Mouse (Mus musculus) MEL (cell line): ENCODE data around the gene Smad6. TPM values are rescaled to one million over a fixed set of nuclear protein-coding genes. Genes with fewer than 3 reads are reported as not detected.

Source experiments
- DNase-seq: peaks from one replicate; pipeline ENCODE4 v3.0.0; 2011; ENCODE audit warnings: low read depth, low spot score
- H3K27ac ChIP-seq: 2 replicates; pipeline ENCODE4 v1.5.1; 2012; ENCODE audit warnings: low read depth, mild to moderate bottlenecking, control low read depth, low read length, moderate library complexity; ENCODE audit not compliant: control insufficient read depth
- H3K27me3 ChIP-seq, 2 experiments: fragments of 150-350 bp in 1 of 2; sonication (generic) in 1 of 2; 2 replicates each; pipeline ENCODE4 v1.6.1; 2012; ENCODE audit warnings: low read length in 2 of 2, mild to moderate bottlenecking in 2 of 2, improper control_type of control experiment in 1 of 2, moderate library complexity in 1 of 2; ENCODE audit not compliant: insufficient read depth in 2 of 2, control insufficient read depth in 1 of 2
- H3K36me3 ChIP-seq, 2 experiments: 2 replicates each; pipeline ENCODE4 v1.6.1; 2012 to 2014; ENCODE audit warnings: low read length in 2 of 2, improper control_type of control experiment in 1 of 2, inconsistent platforms in 1 of 2, mild to moderate bottlenecking in 1 of 2; ENCODE audit not compliant: insufficient read depth in 2 of 2, control insufficient read depth in 1 of 2
- H3K4me1 ChIP-seq, 2 experiments: fragments of 150-350 bp in 1 of 2; sonication (generic) in 1 of 2; 2 replicates each; pipeline ENCODE4 v1.6.1; 2012; ENCODE audit warnings: low read length in 2 of 2, improper control_type of control experiment in 1 of 2, mild to moderate bottlenecking in 1 of 2; ENCODE audit not compliant: insufficient read depth in 2 of 2, control insufficient read depth in 1 of 2
- H3K4me3 ChIP-seq, 2 experiments: fragments of 150-350 bp in 1 of 2; sonication (generic) in 1 of 2; 2 replicates each; pipeline ENCODE4 v1.5.1; 2012; ENCODE audit warnings: low read depth in 2 of 2, low read length in 2 of 2, mild to moderate bottlenecking in 2 of 2, moderate library complexity in 2 of 2, control low read depth in 1 of 2, improper control_type of control experiment in 1 of 2; ENCODE audit not compliant: control insufficient read depth in 1 of 2, insufficient read depth in 1 of 2
- H3K79me2 ChIP-seq: 2 replicates; pipeline ENCODE4 v1.6.1; 2012; ENCODE audit warnings: mild to moderate bottlenecking, low read length, moderate library complexity; ENCODE audit not compliant: control insufficient read depth, poor library complexity, insufficient read depth
- H3K9ac ChIP-seq: 2 replicates; pipeline ENCODE4 v1.6.1; 2012; ENCODE audit warnings: low read depth, mild to moderate bottlenecking, control low read depth, low read length, moderate library complexity; ENCODE audit not compliant: control insufficient read depth, poor library complexity, severe bottlenecking
- H3K9me3 ChIP-seq: fragments of 150-350 bp; sonication (generic); replicated peaks from 2 replicates; pipeline ENCODE4 v1.6.1; 2012; ENCODE audit warnings: mild to moderate bottlenecking, low read length, improper control_type of control experiment, moderate library complexity; ENCODE audit not compliant: insufficient read depth
- BHLHE40 ChIP-seq: IDR thresholded peaks from 2 replicates; pipeline ENCODE4 v1.6.1; 2012; ENCODE audit warnings: low read depth, mild to moderate bottlenecking, inconsistent platforms, low read length, improper control_type of control experiment, borderline replicate concordance
- CHD1 ChIP-seq: IDR thresholded peaks from 2 replicates; pipeline ENCODE4 v1.6.1; 2012; ENCODE audit warnings: low read depth, mild to moderate bottlenecking, inconsistent platforms, low read length, improper control_type of control experiment
- ELF1 ChIP-seq: IDR thresholded peaks from 2 replicates; pipeline ENCODE4 v1.6.1; 2014; ENCODE audit warnings: low read depth, mild to moderate bottlenecking, inconsistent platforms, low read length, improper control_type of control experiment, moderate library complexity
- EP300 ChIP-seq, 2 experiments: IDR thresholded peaks; 2 replicates each; pipeline ENCODE4 v1.6.1; 2011; ENCODE audit warnings: improper control_type of control experiment in 2 of 2, low read length in 2 of 2, low read depth in 1 of 2, mild to moderate bottlenecking in 1 of 2
- ETS1 ChIP-seq: IDR thresholded peaks from 2 replicates; pipeline ENCODE4 v1.6.1; 2012; ENCODE audit warnings: low read depth, mild to moderate bottlenecking, inconsistent platforms, low read length, improper control_type of control experiment, moderate library complexity
- KAT2A ChIP-seq: conservative IDR thresholded peaks from 2 replicates; pipeline ENCODE4 v1.6.1; 2012; ENCODE audit warnings: low read depth, low read length, improper control_type of control experiment, inconsistent platforms
- MAX ChIP-seq: IDR thresholded peaks from 2 replicates; pipeline ENCODE4 v1.6.1; 2011; ENCODE audit warnings: low read length, improper control_type of control experiment
- MYB ChIP-seq: IDR thresholded peaks from 2 replicates; pipeline ENCODE4 v1.6.1; 2011; ENCODE audit warnings: mild to moderate bottlenecking, low read depth, low read length, improper control_type of control experiment
- NRF1 ChIP-seq: IDR thresholded peaks from 2 replicates; pipeline ENCODE4 v1.6.1; 2014; ENCODE audit warnings: low read depth, mild to moderate bottlenecking, inconsistent platforms, low read length, improper control_type of control experiment, moderate library complexity; ENCODE audit not compliant: poor library complexity, insufficient read depth, severe bottlenecking
- SMC3 ChIP-seq: IDR thresholded peaks from 2 replicates; pipeline ENCODE4 v1.6.1; 2011; ENCODE audit warnings: low read depth, low read length, improper control_type of control experiment
- TAL1 ChIP-seq: IDR thresholded peaks from 2 replicates; pipeline ENCODE4 v1.6.1; 2012; ENCODE audit warnings: mild to moderate bottlenecking, inconsistent platforms, low read length, moderate library complexity, mixed read lengths
- TCF12 ChIP-seq: IDR thresholded peaks from 2 replicates; pipeline ENCODE4 v1.6.1; 2014; ENCODE audit warnings: low read depth, mild to moderate bottlenecking, inconsistent platforms, low read length, improper control_type of control experiment, moderate library complexity
- UBTF ChIP-seq: IDR thresholded peaks from 2 replicates; pipeline ENCODE4 v1.6.1; 2012; ENCODE audit warnings: low read depth, mild to moderate bottlenecking, inconsistent platforms, low read length, improper control_type of control experiment, moderate library complexity, borderline replicate concordance; ENCODE audit not compliant: insufficient read depth
- ZKSCAN1 ChIP-seq: IDR thresholded peaks from 2 replicates; pipeline ENCODE4 v1.6.1; 2012; ENCODE audit warnings: low read depth, mild to moderate bottlenecking, inconsistent platforms, low read length, improper control_type of control experiment, moderate library complexity
- ZMIZ1 ChIP-seq: IDR thresholded peaks from 2 replicates; pipeline ENCODE4 v1.6.1; 2012; ENCODE audit warnings: low read depth, mild to moderate bottlenecking, inconsistent platforms, low read length, improper control_type of control experiment, moderate library complexity
- polyA plus RNA-seq, 2 experiments: library from polyadenylated mRNA; stranded (reverse) in 1 of 2; unstranded in 1 of 2; fragments of >175 nt in 1 of 2; fragments of >200 nt in 1 of 2; gene quantifications; 2 replicates each; pipeline versions ENCODE4 v1.2.1 to v1.2.4; 2012; ENCODE audit warnings: low replicate concordance in 2 of 2, low read depth in 1 of 2; ENCODE audit not compliant: insufficient read length in 2 of 2, insufficient read depth in 1 of 2, missing spikeins in 1 of 2
- total RNA-seq: library from RNA; depleted of rRNA; stranded (reverse); fragments of 300-350 nt; gene quantifications from 2 replicates; pipeline ENCODE4 v1.2.3, GENCODE M21; 2012

Gene Smad6
- total and polyA plus RNA-seq, 3 experiments = 2.2 to 3.9 TPM; not detected in 1

- H3K9ac ChIP-seq = peak overlapping the region; percentile 68
- peak overlapping the region; percentile 13 to 55; a peak in 3 of 4 replicates for H3K4me3 ChIP-seq
- peaks cover 0 to 5% of the 10 kb centered on the region in 2 experiments; a peak in 2 of 4 replicates for H3K4me1 ChIP-seq
- H3K79me2 ChIP-seq = no peaks in the 10 kb centered on the region
- no peaks in the 10 kb centered on the region for H3K9me3 ChIP-seq
- peaks cover 3 to 13% of the 10 kb centered on the region in 2 experiments for H3K27me3 ChIP-seq
- no peak overlapping the region for H3K27ac ChIP-seq
- no peak for TF ChIP-seq TCF12
- TF ChIP-seq UBTF = peak; percentile 97
- TF ChIP-seq BHLHE40 = no peak
- TF ChIP-seq TAL1 = peak; percentile 53; the same call in 1 of the 2 replicates
- TF ChIP-seq NRF1 = no peak
- TF ChIP-seq EP300 (IDR thresholded peaks at IDR 0.05; ENCODE audit: low read depth in 1 of 2, low read length in 2 of 2) = no peak
- no peak for TF ChIP-seq MYB
- no peak for TF ChIP-seq KAT2A
- TF ChIP-seq SMC3 = no peak
- TF ChIP-seq ZMIZ1 = no peak
- peak; percentile 37; the same call in 1 of the 2 replicates for TF ChIP-seq ETS1
- no peak for TF ChIP-seq ZKSCAN1
- no peak for TF ChIP-seq CHD1
- peak; percentile 50 for DNase-seq
- no peaks in the 10 kb centered on the region; a peak in 1 of 4 replicates for H3K36me3 ChIP-seq
These were observed 38.2 kb upstream of the Smad6 start for GRCm38 (mm10) chr9:64060033-64060539.

- Histone ChIP-seq H3K9me3 (no peaks in the 10 kb centered on the region), H3K4me1 (peaks cover 0 to 5% of the 10 kb centered on the region in 2 experiments; a peak in 2 of 4 replicates), H3K27me3 (peaks cover 3 to 13% of the 10 kb centered on the region in 2 experiments), H3K27ac (no peak overlapping the region), H3K4me3 (no peak overlapping the region), H3K9ac (no peak overlapping the region), H3K36me3 (no peaks in the 10 kb centered on the region; a peak in 1 of 4 replicates), H3K79me2 (no peaks in the 10 kb centered on the region)
- DNase-seq = no peak
- TF ChIP-seq SMC3 (no peak), UBTF (no peak), ELF1 (no peak), MAX (no peak)
These were observed 36.2 kb upstream of the Smad6 start for GRCm38 (mm10) chr9:64057903-64058650.
